Mouse (Mus musculus) ES-Bruce4 (cell line): ENCODE data around the gene Rergl. TPM values are rescaled to one million over a fixed set of nuclear protein-coding genes. Genes with fewer than 3 reads are reported as not detected.

Experiments used
- H3K27ac ChIP-seq: 2 replicates; pipeline ENCODE4 v1.5.1; 2012; ENCODE audit warnings: low read length, inconsistent platforms; ENCODE audit not compliant: insufficient read depth
- H3K27me3 ChIP-seq: 2 replicates; pipeline ENCODE4 v1.6.1; 2012; ENCODE audit warnings: mild to moderate bottlenecking, low read length, inconsistent platforms; ENCODE audit not compliant: control insufficient read depth, poor library complexity, insufficient read depth, severe bottlenecking
- H3K36me3 ChIP-seq: 2 replicates; pipeline ENCODE4 v1.6.1; 2012; ENCODE audit warnings: inconsistent platforms, mild to moderate bottlenecking, low read length, moderate library complexity; ENCODE audit not compliant: control insufficient read depth, poor library complexity, insufficient read depth, severe bottlenecking
- H3K4me1 ChIP-seq: one replicate; pipeline ENCODE4 v1.8.1; 2011; ENCODE audit warnings: low read length; ENCODE audit not compliant: control insufficient read depth, insufficient read depth
- H3K4me3 ChIP-seq: 2 replicates; pipeline ENCODE4 v1.5.1; 2011; ENCODE audit warnings: low read depth, mild to moderate bottlenecking, low read length
- H3K9ac ChIP-seq: 2 replicates; pipeline ENCODE4 v1.6.1; 2012; ENCODE audit warnings: low read depth, mild to moderate bottlenecking, inconsistent platforms; ENCODE audit not compliant: poor library complexity, severe bottlenecking
- H3K9me3 ChIP-seq: replicated peaks from 2 replicates; pipeline ENCODE4 v1.6.1; 2012; ENCODE audit warnings: mild to moderate bottlenecking, low read length, inconsistent platforms; ENCODE audit not compliant: control insufficient read depth, poor library complexity, insufficient read depth, severe bottlenecking
- CTCF ChIP-seq: IDR thresholded peaks from one replicate; pipeline ENCODE4 v1.8.1; 2011; ENCODE audit warnings: low read depth, low read length
- EP300 ChIP-seq: IDR thresholded peaks from 2 replicates; pipeline ENCODE4 v1.6.1; 2011; ENCODE audit warnings: low read depth, low read length; ENCODE audit not compliant: insufficient read depth
- POLR2A ChIP-seq: IDR thresholded peaks from one replicate; pipeline ENCODE4 v1.8.1; 2011; ENCODE audit warnings: low read length; ENCODE audit not compliant: insufficient read depth
- polyA plus RNA-seq: library from polyadenylated mRNA; stranded (reverse); fragments of >200 nt; gene quantifications from 2 replicates; pipeline ENCODE4 v1.2.4, GENCODE M21; 2011; ENCODE audit warnings: low read depth; ENCODE audit not compliant: missing spikeins, insufficient read depth, insufficient read length

Gene Rergl
- polyA plus RNA-seq = not detected in 2 replicates

- no peaks in the 10 kb centered on the region for H3K4me1 ChIP-seq
- H3K4me3 ChIP-seq = no peak within 1 kb of the TSS
- TF ChIP-seq CTCF (no peak), POLR2A (no peak), EP300 (no peak)
- no peak within 1 kb of the TSS for H3K9ac ChIP-seq
- no peaks in the 10 kb centered on the region for H3K9me3 ChIP-seq
- no peaks in the 10 kb centered on the region for H3K27me3 ChIP-seq
- H3K27ac ChIP-seq = no peak within 1 kb of the TSS
- H3K36me3 ChIP-seq = no peaks in the 10 kb centered on the region
These were observed at the start of gene Rergl for GRCm38 (mm10) chr6:139501876-139502275. Gene Rergl (minus strand): TSS chr6:139501976.

- H3K4me3 ChIP-seq = no peak overlapping the region
- H3K27me3 ChIP-seq = no peaks in the 10 kb centered on the region
- no peaks in the 10 kb centered on the region for H3K36me3 ChIP-seq
- H3K9me3 ChIP-seq = peaks cover 2% of the 10 kb centered on the region
- H3K9ac ChIP-seq = no peak overlapping the region
- no peaks in the 10 kb centered on the region for H3K4me1 ChIP-seq
- no peak overlapping the region for H3K27ac ChIP-seq
- TF ChIP-seq POLR2A = no peak
- no peak for TF ChIP-seq CTCF
- no peak for TF ChIP-seq EP300
These were observed 36.7 kb upstream of the Rergl start for GRCm38 (mm10) chr6:139538469-139538868.

- no peak for TF ChIP-seq EP300
- TF ChIP-seq CTCF = no peak
- H3K4me1 ChIP-seq = no peaks in the 10 kb centered on the region
- no peak overlapping the region for H3K27ac ChIP-seq
- no peak overlapping the region for H3K4me3 ChIP-seq
- no peak overlapping the region for H3K9ac ChIP-seq
- H3K36me3 ChIP-seq = no peaks in the 10 kb centered on the region
- no peaks in the 10 kb centered on the region for H3K27me3 ChIP-seq
- H3K9me3 ChIP-seq = peaks cover 7% of the 10 kb centered on the region
These were observed 23.6 kb upstream of the Rergl start for GRCm38 (mm10) chr6:139525406-139525805.

- H3K4me1 ChIP-seq = no peaks in the 10 kb centered on the region
- H3K4me3 ChIP-seq = no peak overlapping the region
- H3K27me3 ChIP-seq = no peaks in the 10 kb centered on the region
- no peak for TF ChIP-seq EP300
- no peak for TF ChIP-seq POLR2A
- TF ChIP-seq CTCF = no peak
- no peaks in the 10 kb centered on the region for H3K36me3 ChIP-seq
- no peak overlapping the region for H3K9ac ChIP-seq
- peaks cover under 1% of the 10 kb centered on the region; the same call in 1 of the 2 replicates for H3K9me3 ChIP-seq
- H3K27ac ChIP-seq = no peak overlapping the region
These were observed 22.5 kb upstream of the Rergl start for GRCm38 (mm10) chr6:139524288-139524687.

GRCm38 (mm10) chr6:139514938-139515510 is 13.2 kb upstream of the Rergl start:
- no peak overlapping the region for H3K27ac ChIP-seq
- no peaks in the 10 kb centered on the region; the same call in 1 of the 2 replicates for H3K27me3 ChIP-seq
- TF ChIP-seq POLR2A (no peak), EP300 (no peak), CTCF (no peak)
- H3K36me3 ChIP-seq = no peaks in the 10 kb centered on the region
- H3K4me1 ChIP-seq = no peaks in the 10 kb centered on the region
- H3K9me3 ChIP-seq = no peaks in the 10 kb centered on the region
- no peak overlapping the region for H3K9ac ChIP-seq
- H3K4me3 ChIP-seq = no peak overlapping the region

- no peak overlapping the region for H3K9ac ChIP-seq
- no peaks in the 10 kb centered on the region for H3K9me3 ChIP-seq
- no peaks in the 10 kb centered on the region for H3K4me1 ChIP-seq
- H3K4me3 ChIP-seq = no peak overlapping the region
- no peaks in the 10 kb centered on the region for H3K36me3 ChIP-seq
- H3K27ac ChIP-seq = no peak overlapping the region
- no peak for TF ChIP-seq POLR2A
- no peak for TF ChIP-seq CTCF
- TF ChIP-seq EP300 = no peak
- H3K27me3 ChIP-seq = no peaks in the 10 kb centered on the region
These were observed 22.0 kb downstream of the Rergl start for GRCm38 (mm10) chr6:139479730-139480129.

- no peaks in the 10 kb centered on the region for H3K9me3 ChIP-seq
- no peak overlapping the region for H3K9ac ChIP-seq
- H3K4me1 ChIP-seq = no peaks in the 10 kb centered on the region
- no peak for TF ChIP-seq EP300
- TF ChIP-seq CTCF = no peak
- no peak for TF ChIP-seq POLR2A
- H3K4me3 ChIP-seq = no peak overlapping the region
- H3K27ac ChIP-seq = no peak overlapping the region
- H3K27me3 ChIP-seq = no peaks in the 10 kb centered on the region
- H3K36me3 ChIP-seq = no peaks in the 10 kb centered on the region
These were observed 36.8 kb downstream of the Rergl start for GRCm38 (mm10) chr6:139464980-139465379.
